Mouse (Mus musculus): ENCODE measurements at regions not wholly inside any gene's neighbourhood (a gene's known extent, or its start where the extent isn't known, plus 50 kb on each side); places are given as distances from the start of the nearest gene placed in this dataset.

DNA sequence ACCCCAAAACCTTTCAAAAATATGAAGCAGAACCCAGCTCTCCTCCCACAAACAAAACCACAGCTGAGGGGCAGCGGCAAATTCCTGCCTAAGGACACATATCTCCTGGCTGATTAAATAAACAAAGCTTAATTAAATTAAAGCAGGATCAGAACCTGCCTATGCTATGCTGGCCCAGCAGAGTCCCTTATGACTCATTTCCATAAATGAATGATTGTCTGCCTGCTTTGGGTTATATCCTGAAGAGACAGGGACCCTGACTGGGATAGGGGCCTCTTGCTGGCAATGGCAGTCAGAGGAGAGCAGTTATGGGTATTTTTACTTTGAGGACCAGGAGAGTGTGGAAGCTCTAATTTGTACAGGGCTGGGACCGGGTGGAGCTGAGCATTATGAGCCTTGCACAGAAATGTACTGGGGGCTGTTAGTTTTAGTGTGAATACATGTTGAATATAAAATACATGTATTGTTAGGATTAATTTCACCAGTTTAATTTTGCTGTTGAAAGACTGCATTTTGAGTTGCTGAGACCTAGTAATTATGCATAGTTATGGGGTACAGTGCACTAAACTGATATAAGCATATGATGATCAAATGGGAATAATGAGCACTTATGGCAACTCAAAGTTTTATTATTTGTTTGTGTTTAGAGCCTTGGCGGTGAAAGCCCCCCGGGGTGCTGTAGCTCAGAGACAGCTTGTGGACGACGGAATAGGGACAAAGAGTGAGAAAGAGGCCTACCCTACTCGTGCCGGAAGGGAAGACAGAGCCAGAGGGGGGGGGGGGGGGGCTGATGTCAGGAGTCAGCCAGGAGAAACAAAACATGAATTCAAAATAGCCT is 156.7 kb downstream of the Cartpt start:
- DNase-seq = no peak
- H3K27me3 ChIP-seq (ENCODE audit: control insufficient read depth, insufficient read depth, low read length) = no peaks in the 10 kb centered on the region
- peaks cover 2% of the 10 kb centered on the region for H3K4me1 ChIP-seq (ENCODE audit: control insufficient read depth, insufficient read depth, low read length)
- TF ChIP-seq POLR2A (IDR thresholded peaks at IDR 0.05; ENCODE audit: insufficient read depth, low read depth, low read length) (no peak), CTCF (IDR thresholded peaks at IDR 0.05) (no peak), EP300 (IDR thresholded peaks at IDR 0.05; ENCODE audit: insufficient read depth, low read depth, low read length) (no peak)
- H3K36me3 ChIP-seq (ENCODE audit: control insufficient read depth, insufficient read depth, low read length) = no peaks in the 10 kb centered on the region
- no peaks in the 10 kb centered on the region for H3K79me2 ChIP-seq (replicated peaks; ENCODE audit: control insufficient read depth, insufficient read depth, low read length)
- H3K27ac ChIP-seq = no peak overlapping the region
- H3K4me3 ChIP-seq = no peak overlapping the region
- WGBS = 52% methylated on average over 8 of the region's 8 CpGs
- H3K9ac ChIP-seq (ENCODE audit: low read depth, low read length) = no peak overlapping the region
- intact Hi-C loops (cut with DNase I) = no loop called here

DNA sequence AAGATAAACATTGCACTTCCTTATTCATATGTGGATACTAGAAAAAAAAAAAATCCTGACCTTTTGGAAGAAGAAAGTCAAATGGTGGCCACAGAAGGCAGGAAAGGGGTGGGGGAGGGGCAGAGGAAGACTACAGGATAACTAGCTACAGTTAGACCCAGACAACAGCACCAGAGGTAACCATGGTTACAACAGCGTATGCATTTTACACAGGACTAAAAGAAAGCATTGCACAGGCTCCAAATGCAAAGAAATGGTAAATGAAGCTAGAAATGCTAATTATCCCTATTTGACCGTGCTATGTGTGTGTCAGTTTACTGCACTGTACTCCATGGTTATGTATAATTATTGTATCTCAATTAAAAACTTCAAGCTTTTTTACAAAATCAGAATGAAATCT is 158.4 kb downstream of the Cartpt start:
- Histone ChIP-seq H3K4me3 (no peak overlapping the region), H3K27ac (no peak overlapping the region), H3K4me1 (ENCODE audit: control insufficient read depth, insufficient read depth, low read length) (peaks cover 2% of the 10 kb centered on the region), H3K27me3 (ENCODE audit: control insufficient read depth, insufficient read depth, low read length) (no peaks in the 10 kb centered on the region), H3K79me2 (replicated peaks; ENCODE audit: control insufficient read depth, insufficient read depth, low read length) (no peaks in the 10 kb centered on the region), H3K9ac (ENCODE audit: low read depth, low read length) (no peak overlapping the region), H3K36me3 (ENCODE audit: control insufficient read depth, insufficient read depth, low read length) (no peaks in the 10 kb centered on the region)
- DNase-seq = no peak
- intact Hi-C loops (cut with DNase I) = no loop called here
- TF ChIP-seq POLR2A (IDR thresholded peaks at IDR 0.05; ENCODE audit: insufficient read depth, low read depth, low read length) (no peak), EP300 (IDR thresholded peaks at IDR 0.05; ENCODE audit: insufficient read depth, low read depth, low read length) (no peak), CTCF (IDR thresholded peaks at IDR 0.05) (no peak)
- WGBS = 88% methylated on average over 2 of the region's 2 CpGs

DNA sequence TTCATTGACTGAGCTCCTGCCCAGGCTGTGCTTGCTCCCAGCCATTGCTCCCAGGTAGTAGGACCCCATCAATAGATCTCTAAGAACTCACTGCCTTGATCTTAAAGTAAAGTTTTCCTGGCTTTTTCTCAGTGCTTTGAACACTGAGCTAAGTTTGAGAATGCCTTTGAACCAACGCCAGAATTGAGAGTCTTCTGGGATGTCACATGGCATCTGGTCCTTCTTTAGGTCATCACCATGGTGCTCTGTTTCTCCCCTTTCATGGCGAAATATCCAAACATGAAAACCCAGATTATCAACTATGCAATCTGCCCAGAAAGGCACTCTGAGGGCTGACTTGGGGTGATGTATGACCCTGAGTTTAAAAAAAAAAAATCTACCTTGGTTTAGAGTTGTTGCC is 158.9 kb downstream of the Cartpt start:
- no peak overlapping the region for H3K27ac ChIP-seq
- H3K36me3 ChIP-seq (ENCODE audit: control insufficient read depth, insufficient read depth, low read length) = no peaks in the 10 kb centered on the region
- peaks cover 2% of the 10 kb centered on the region for H3K4me1 ChIP-seq (ENCODE audit: control insufficient read depth, insufficient read depth, low read length)
- no peak for DNase-seq
- H3K9ac ChIP-seq (ENCODE audit: low read depth, low read length) = no peak overlapping the region
- WGBS = 63% methylated on average over 2 of the region's 2 CpGs
- H3K27me3 ChIP-seq (ENCODE audit: control insufficient read depth, insufficient read depth, low read length) = no peaks in the 10 kb centered on the region
- no peak overlapping the region for H3K4me3 ChIP-seq
- H3K79me2 ChIP-seq (replicated peaks; ENCODE audit: control insufficient read depth, insufficient read depth, low read length) = no peaks in the 10 kb centered on the region
- intact Hi-C loops (cut with DNase I) = no loop called here
- TF ChIP-seq CTCF (IDR thresholded peaks at IDR 0.05) = no peak
- TF ChIP-seq EP300 (IDR thresholded peaks at IDR 0.05; ENCODE audit: insufficient read depth, low read depth, low read length) = no peak
- no peak for TF ChIP-seq POLR2A (IDR thresholded peaks at IDR 0.05; ENCODE audit: insufficient read depth, low read depth, low read length)

DNA sequence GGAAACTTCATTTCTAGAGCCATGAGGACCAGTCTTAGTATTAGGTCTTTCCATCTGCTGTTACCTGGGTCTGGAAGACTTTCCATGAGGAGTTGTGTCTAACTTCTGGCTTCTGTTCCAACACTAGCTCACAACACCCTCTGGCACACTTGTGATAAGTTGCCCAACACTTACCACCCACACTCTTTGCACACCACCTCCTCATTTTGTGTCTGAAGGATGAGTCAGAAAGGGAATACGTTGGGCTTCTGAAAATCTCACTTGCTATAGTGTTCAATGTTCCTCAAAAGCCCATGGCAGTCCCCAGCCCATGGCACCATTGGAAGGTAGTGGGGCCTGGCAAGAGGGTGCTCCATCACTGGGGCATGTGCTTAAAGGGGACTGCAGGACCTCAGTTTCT is 161.5 kb downstream of the Cartpt start:
- H3K4me3 ChIP-seq = no peak overlapping the region
- H3K27ac ChIP-seq = no peak overlapping the region
- H3K9ac ChIP-seq (ENCODE audit: low read depth, low read length) = no peak overlapping the region
- no peak for DNase-seq
- H3K27me3 ChIP-seq (ENCODE audit: control insufficient read depth, insufficient read depth, low read length) = no peaks in the 10 kb centered on the region
- intact Hi-C loops (cut with DNase I) = no loop called here
- H3K36me3 ChIP-seq (ENCODE audit: control insufficient read depth, insufficient read depth, low read length) = no peaks in the 10 kb centered on the region
- H3K4me1 ChIP-seq (ENCODE audit: control insufficient read depth, insufficient read depth, low read length) = no peaks in the 10 kb centered on the region
- WGBS = 70% methylated on average over 1 of the region's 1 CpGs
- no peaks in the 10 kb centered on the region for H3K79me2 ChIP-seq (replicated peaks; ENCODE audit: control insufficient read depth, insufficient read depth, low read length)
- TF ChIP-seq POLR2A (IDR thresholded peaks at IDR 0.05; ENCODE audit: insufficient read depth, low read depth, low read length) = no peak
- TF ChIP-seq CTCF (IDR thresholded peaks at IDR 0.05) = no peak
- no peak for TF ChIP-seq EP300 (IDR thresholded peaks at IDR 0.05; ENCODE audit: insufficient read depth, low read depth, low read length)

DNA sequence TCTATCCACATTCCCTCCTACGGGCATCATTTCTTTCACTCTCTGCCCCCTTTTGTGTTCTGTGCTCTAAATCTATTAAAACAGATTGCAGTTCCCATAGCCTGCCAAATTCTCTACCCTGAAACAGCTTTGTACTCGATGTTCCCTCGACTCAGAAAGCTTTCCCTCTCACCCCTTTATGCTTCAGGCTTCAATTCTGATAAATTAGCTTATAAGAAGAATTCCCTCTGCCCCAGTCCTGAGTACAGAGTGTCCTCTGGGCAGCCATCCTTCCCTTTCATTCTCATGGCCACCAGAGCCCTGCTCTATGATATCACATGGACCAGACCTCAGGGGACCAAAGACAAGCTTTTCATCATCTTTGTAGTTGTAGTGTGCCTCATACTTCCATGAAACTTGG is 163.6 kb downstream of the Cartpt start:
- Histone ChIP-seq H3K36me3 (ENCODE audit: control insufficient read depth, insufficient read depth, low read length) (no peaks in the 10 kb centered on the region), H3K27me3 (ENCODE audit: control insufficient read depth, insufficient read depth, low read length) (no peaks in the 10 kb centered on the region), H3K9ac (ENCODE audit: low read depth, low read length) (no peak overlapping the region), H3K79me2 (replicated peaks; ENCODE audit: control insufficient read depth, insufficient read depth, low read length) (no peaks in the 10 kb centered on the region), H3K4me1 (ENCODE audit: control insufficient read depth, insufficient read depth, low read length) (no peaks in the 10 kb centered on the region), H3K27ac (no peak overlapping the region), H3K4me3 (no peak overlapping the region)
- no peak for DNase-seq
- TF ChIP-seq EP300 (IDR thresholded peaks at IDR 0.05; ENCODE audit: insufficient read depth, low read depth, low read length) (no peak), CTCF (IDR thresholded peaks at IDR 0.05) (no peak), POLR2A (IDR thresholded peaks at IDR 0.05; ENCODE audit: insufficient read depth, low read depth, low read length) (no peak)
- intact Hi-C loops (cut with DNase I) = no loop called here
- WGBS = 58% methylated on average over 3 of the region's 3 CpGs

GRCm38 (mm10) chr13:99729145-99729544 is 171.7 kb downstream of the Cartpt start:
- TF ChIP-seq CTCF (IDR thresholded peaks at IDR 0.05) = no peak
- no peak for TF ChIP-seq POLR2A (IDR thresholded peaks at IDR 0.05; ENCODE audit: insufficient read depth, low read depth, low read length)
- no peak for TF ChIP-seq EP300 (IDR thresholded peaks at IDR 0.05; ENCODE audit: insufficient read depth, low read depth, low read length)
- no peak overlapping the region for H3K9ac ChIP-seq (ENCODE audit: low read depth, low read length)
- no peak overlapping the region for H3K4me3 ChIP-seq
- H3K27me3 ChIP-seq (ENCODE audit: control insufficient read depth, insufficient read depth, low read length) = no peaks in the 10 kb centered on the region
- intact Hi-C loops (cut with DNase I) = no loop called here
- no peak for DNase-seq
- no peaks in the 10 kb centered on the region for H3K36me3 ChIP-seq (ENCODE audit: control insufficient read depth, insufficient read depth, low read length)
- WGBS = 69% methylated on average over 5 of the region's 5 CpGs
- no peaks in the 10 kb centered on the region for H3K4me1 ChIP-seq (ENCODE audit: control insufficient read depth, insufficient read depth, low read length)
- no peaks in the 10 kb centered on the region for H3K79me2 ChIP-seq (replicated peaks; ENCODE audit: control insufficient read depth, insufficient read depth, low read length)
- H3K27ac ChIP-seq = no peak overlapping the region
